Mouse (Mus musculus) small intestine, adult 2 months (tissue): ENCODE measurements around the gene Btrc.

Source experiments
- CTCF ChIP-seq: fragments of 200-500 bp; IDR thresholded peaks from 2 replicates; pipeline ENCODE4 v1.5.1; 2012; ENCODE audit warnings: low read depth, mild to moderate bottlenecking, control low read depth, inconsistent platforms, low read length, moderate library complexity, mixed read lengths; ENCODE audit not compliant: insufficient replicate concordance, insufficient read length; ENCODE audit errors: extremely low read depth
- POLR2A ChIP-seq: fragments of 200-500 bp; IDR thresholded peaks from 2 replicates; pipeline ENCODE4 v1.6.1; 2012; ENCODE audit warnings: low read depth, mild to moderate bottlenecking, control low read depth, inconsistent platforms, low read length, moderate library complexity

DNA sequence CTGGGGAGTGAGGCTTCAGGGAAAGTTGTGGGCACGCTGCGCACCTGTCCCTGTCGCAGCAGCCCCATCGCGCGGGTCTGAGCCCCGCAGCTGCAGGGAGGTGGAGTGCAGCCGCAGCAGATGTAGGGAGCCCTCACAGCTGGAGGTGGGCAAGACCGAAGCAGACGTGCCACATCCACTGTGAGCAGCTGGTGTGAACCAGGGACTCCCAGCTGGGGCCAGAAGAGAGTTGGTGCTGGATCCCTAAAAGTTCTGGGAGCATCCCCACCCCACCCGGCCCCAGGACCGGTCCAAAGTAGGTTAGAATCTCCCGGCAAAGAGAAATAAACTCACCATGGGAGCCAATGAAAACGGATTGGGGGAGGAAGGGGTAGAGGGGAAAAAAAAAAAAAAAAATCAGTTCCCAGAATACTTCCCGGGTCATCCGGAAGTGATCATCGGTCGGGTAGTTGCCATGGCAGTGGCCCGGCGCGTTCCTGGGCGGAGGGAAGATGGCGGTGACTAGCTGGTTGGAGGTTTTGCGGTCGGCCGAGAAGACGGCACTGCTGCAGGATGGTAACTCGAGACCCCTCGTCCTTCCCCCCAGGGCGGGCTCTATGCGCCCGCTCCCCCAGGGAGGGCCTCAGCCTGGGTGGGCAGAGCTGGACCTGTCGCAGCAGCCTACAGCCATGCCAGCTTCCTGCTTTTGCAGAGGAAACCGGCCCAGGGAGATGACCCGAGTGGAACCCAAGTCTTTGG lies 196.8 kb downstream of the Btrc start, which contains the start of the genes Poll and Gm17018:
- no peak for TF ChIP-seq CTCF
- TF ChIP-seq POLR2A = peak; percentile 49
